Mouse (Mus musculus) hindbrain, postnatal 0 days (tissue): ENCODE measurements around the gene Tgm1. TPM values are rescaled to one million over a fixed set of nuclear protein-coding genes. Genes with fewer than 3 reads are reported as not detected.

Source experiments
- ATAC-seq: fragments of 200-750 bp; cut with Nextera tagmentation; 2 replicates; pipeline ENCODE4 v1.8.0; 2017; ENCODE audit warnings: mild to moderate bottlenecking, moderate TSS enrichment, moderate library complexity
- DNase-seq: peaks from one replicate; pipeline ENCODE4 v3.0.0-alpha.2; 2015; ENCODE audit warnings: low spot score
- H3K27ac ChIP-seq: fragments of 300-500 bp; sonication (generic); 2 replicates; pipeline ENCODE4 v1.5.1; 2014; ENCODE audit warnings: mild to moderate bottlenecking
- H3K27me3 ChIP-seq: fragments of 300-500 bp; sonication (generic); 2 replicates; pipeline ENCODE4 v1.6.1; 2014; ENCODE audit warnings: low read length, mixed read lengths; ENCODE audit not compliant: insufficient read depth
- H3K36me3 ChIP-seq: fragments of 300-500 bp; sonication (generic); 2 replicates; pipeline ENCODE4 v1.6.1; 2014; ENCODE audit warnings: low read length, mixed read lengths; ENCODE audit not compliant: insufficient read depth
- H3K4me1 ChIP-seq: fragments of 300-500 bp; sonication (generic); 2 replicates; pipeline ENCODE4 v1.6.1; 2014; ENCODE audit warnings: antibody characterized with exemption, low read length, mixed read lengths; ENCODE audit not compliant: insufficient read depth
- H3K4me2 ChIP-seq: fragments of 300-500 bp; sonication (generic); 2 replicates; pipeline ENCODE4 v1.6.1; 2014; ENCODE audit warnings: low read depth, mild to moderate bottlenecking, low read length, moderate library complexity, mixed read lengths
- H3K4me3 ChIP-seq: fragments of 300-500 bp; sonication (generic); 2 replicates; pipeline ENCODE4 v1.5.1; 2014; ENCODE audit warnings: low read length
- H3K9ac ChIP-seq: fragments of 300-500 bp; sonication (generic); replicated peaks from 2 replicates; pipeline ENCODE4 v1.6.1; 2014; ENCODE audit warnings: mild to moderate bottlenecking, low read length, moderate library complexity, mixed read lengths
- H3K9me3 ChIP-seq: fragments of 300-500 bp; sonication (generic); 2 replicates; pipeline ENCODE4 v1.6.1; 2016; ENCODE audit warnings: low read length, mixed read lengths
- CTCF ChIP-seq: IDR thresholded peaks from 2 replicates; pipeline ENCODE4 v1.5.1; 2016; ENCODE audit warnings: antibody characterized with exemption, control low read depth, low read depth
- WGBS: fragments of 180-500 bp; shearing (Covaris S2); extraction: QIAGEN DNeasy Blood & Tissue Kit; methylation state at CpG from one replicate; pipeline ENCODE4 v1.1.7; 2014; 5-methylcytosine and 5-hydroxymethylcytosine counted together
- polyA plus RNA-seq: library from polyadenylated mRNA; unstranded; fragments of >200 nt; fragmentation: Nextera tagmentation; extraction: Ambion mirVana; gene quantifications from 2 replicates; pipeline ENCODE4 v1.2.1, GENCODE M21; 2015
- total RNA-seq: library from RNA; depleted of rRNA; stranded (reverse); fragments of >200 nt; gene quantifications from 2 replicates; pipeline ENCODE4 v1.2.3, GENCODE M21; 2014

Gene Tgm1
- total and polyA plus RNA-seq, 2 experiments from 2014 or later = 0.10 to 0.16 TPM

DNA sequence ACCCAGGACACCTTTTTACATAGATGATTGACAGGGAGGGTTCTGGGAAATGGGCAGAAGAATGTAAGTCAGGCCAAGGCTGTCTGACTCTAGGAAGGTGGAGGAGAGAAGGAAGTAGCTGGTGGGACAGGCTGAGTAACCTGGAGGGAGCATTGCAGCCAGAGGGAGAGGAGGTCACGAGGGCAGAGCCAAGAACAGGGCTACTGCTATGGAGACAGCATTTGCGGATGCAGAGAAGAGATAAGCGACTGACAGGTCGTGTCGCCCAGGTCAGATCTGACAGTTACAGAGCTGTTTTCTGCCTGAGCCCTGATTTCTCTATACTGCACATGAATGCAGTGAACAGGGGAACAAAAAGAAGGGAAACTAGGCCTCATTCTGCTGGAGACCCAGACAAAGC lies 6.3 kb downstream of the Tgm1 start:
- 0 out of 2 replicates have a peak, but pooled peaks cover 1% of the 10 kb centered on the region for H3K27me3 ChIP-seq
- H3K27ac ChIP-seq = no peak overlapping the region
- no peaks in the 10 kb centered on the region for H3K36me3 ChIP-seq
- TF ChIP-seq CTCF = no peak
- no peaks in the 10 kb centered on the region for H3K4me1 ChIP-seq
- no peak overlapping the region for H3K4me3 ChIP-seq
- no peaks in the 10 kb centered on the region for H3K9me3 ChIP-seq
- H3K9ac ChIP-seq = no peak overlapping the region
- ATAC-seq (no peak), DNase-seq (no peak)
- 82% methylated on average over 5 of the region's 5 CpGs for WGBS
- no peak overlapping the region for H3K4me2 ChIP-seq

DNA sequence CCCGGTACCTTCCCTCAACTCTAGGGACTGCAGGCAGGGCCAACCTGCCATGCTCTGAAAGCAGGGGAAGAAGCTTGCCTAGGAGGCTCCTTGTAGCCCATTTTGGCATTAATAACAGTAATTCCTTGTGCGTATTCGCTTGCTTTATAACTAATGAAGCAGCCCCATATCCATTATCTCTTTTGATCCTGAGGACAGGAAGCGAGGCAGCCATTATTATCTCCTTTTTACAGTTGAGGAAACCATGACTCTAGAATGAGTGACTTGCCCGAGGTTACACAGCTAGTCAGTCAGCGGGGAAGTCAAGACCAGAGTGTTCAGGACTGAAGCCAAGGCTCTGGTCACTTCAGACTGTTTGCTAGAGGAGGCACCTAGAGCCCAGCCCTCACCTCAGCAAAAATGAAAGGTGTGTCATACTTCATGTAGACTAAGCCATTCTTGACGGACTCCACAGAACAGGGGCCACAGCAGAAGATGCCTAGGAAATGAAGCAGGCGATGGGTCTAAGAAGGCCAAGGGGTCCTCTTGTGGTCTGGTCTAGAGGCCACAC lies 7.6 kb downstream of the Tgm1 start:
- WGBS = 92% methylated on average over 8 of the region's 8 CpGs
- Histone ChIP-seq H3K4me3 (no peak overlapping the region), H3K4me2 (no peak overlapping the region), H3K27me3 (no peaks in the 10 kb centered on the region), H3K27ac (no peak overlapping the region), H3K4me1 (no peaks in the 10 kb centered on the region), H3K36me3 (no peaks in the 10 kb centered on the region), H3K9ac (no peak overlapping the region), H3K9me3 (no peaks in the 10 kb centered on the region)
- TF ChIP-seq CTCF = no peak
- ATAC-seq (no peak), DNase-seq (no peak)

- H3K27ac ChIP-seq = no peak overlapping the region
- no peaks in the 10 kb centered on the region for H3K36me3 ChIP-seq
- no peak for TF ChIP-seq CTCF
- WGBS = 70% methylated on average over 6 of the region's 6 CpGs
- DNase-seq (no peak), ATAC-seq (no peak)
- H3K4me3 ChIP-seq = no peak overlapping the region
- no peak overlapping the region for H3K9ac ChIP-seq
- no peaks in the 10 kb centered on the region for H3K27me3 ChIP-seq
- no peaks in the 10 kb centered on the region for H3K4me1 ChIP-seq
- H3K9me3 ChIP-seq = no peaks in the 10 kb centered on the region
- no peak overlapping the region for H3K4me2 ChIP-seq
These were observed 11.0 kb downstream of the Tgm1 start for GRCm38 (mm10) chr14:55702761-55703160.

DNA sequence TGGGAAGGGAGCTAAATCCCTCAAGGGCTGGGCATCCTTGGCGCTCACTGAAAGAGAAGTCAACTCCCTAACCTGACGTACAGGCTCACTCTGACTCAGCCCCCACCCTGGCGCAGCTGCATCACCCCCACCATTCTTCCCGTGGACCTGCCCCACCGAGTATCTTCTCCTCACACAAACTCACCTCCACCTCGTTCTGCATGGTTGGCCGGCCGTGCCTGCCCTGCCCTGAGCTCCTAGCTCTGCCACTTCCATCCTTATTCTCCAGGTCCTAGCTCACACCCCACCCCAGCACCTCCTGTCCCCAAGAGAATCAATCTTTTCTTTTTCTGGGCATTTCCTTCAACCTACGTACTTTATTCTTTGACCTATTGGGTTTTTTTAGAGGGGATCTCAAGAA lies 12.6 kb downstream of the Tgm1 start:
- Histone ChIP-seq H3K27ac (no peak overlapping the region), H3K27me3 (no peaks in the 10 kb centered on the region), H3K9me3 (no peaks in the 10 kb centered on the region), H3K4me1 (no peaks in the 10 kb centered on the region), H3K4me3 (no peak overlapping the region), H3K4me2 (no peak overlapping the region), H3K9ac (no peak overlapping the region), H3K36me3 (no peaks in the 10 kb centered on the region)
- 64% methylated on average over 9 of the region's 9 CpGs for WGBS
- TF ChIP-seq CTCF = no peak
- ATAC-seq (no peak), DNase-seq (no peak)

GRCm38 (mm10) chr14:55697226-55697625 lies 16.5 kb downstream of the Tgm1 start:
- no peak overlapping the region for H3K27ac ChIP-seq
- 86% methylated on average over 4 of the region's 4 CpGs for WGBS
- DNase-seq = no peak
- no peaks in the 10 kb centered on the region for H3K4me1 ChIP-seq
- ATAC-seq = no peak
- no peak overlapping the region for H3K9ac ChIP-seq
- TF ChIP-seq CTCF = no peak
- no peaks in the 10 kb centered on the region for H3K36me3 ChIP-seq
- no peak overlapping the region for H3K4me3 ChIP-seq
- no peaks in the 10 kb centered on the region for H3K9me3 ChIP-seq
- H3K27me3 ChIP-seq = no peaks in the 10 kb centered on the region
- no peak overlapping the region for H3K4me2 ChIP-seq

DNA sequence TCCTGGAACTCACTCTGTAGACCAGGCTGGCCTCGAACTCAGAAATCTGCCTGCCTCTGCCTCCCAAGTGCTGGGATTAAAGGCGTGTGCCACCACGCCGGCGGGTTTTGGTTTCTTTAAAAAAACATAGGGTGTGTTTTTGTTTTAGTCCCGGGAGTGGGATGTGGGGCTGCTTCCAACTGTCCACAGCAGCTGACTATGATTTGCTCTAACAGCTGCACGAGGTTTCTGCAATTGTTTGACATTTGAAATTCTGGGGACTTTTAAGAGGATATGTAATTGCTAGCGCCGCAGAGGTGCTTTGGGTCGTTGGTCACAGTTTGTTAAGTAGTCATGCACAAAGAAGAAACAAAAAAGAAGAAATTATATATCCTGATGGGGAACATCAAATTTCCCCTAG lies 24.3 kb downstream of the Tgm1 start:
- no peak overlapping the region for H3K9ac ChIP-seq
- H3K9me3 ChIP-seq = no peaks in the 10 kb centered on the region
- DNase-seq = no peak
- H3K4me2 ChIP-seq = no peak overlapping the region
- TF ChIP-seq CTCF = no peak
- no peaks in the 10 kb centered on the region for H3K27me3 ChIP-seq
- H3K4me1 ChIP-seq = no peaks in the 10 kb centered on the region
- no peak overlapping the region for H3K27ac ChIP-seq
- ATAC-seq = no peak
- WGBS = 85% methylated on average over 10 of the region's 10 CpGs
- H3K4me3 ChIP-seq = no peak overlapping the region
- no peaks in the 10 kb centered on the region for H3K36me3 ChIP-seq

DNA sequence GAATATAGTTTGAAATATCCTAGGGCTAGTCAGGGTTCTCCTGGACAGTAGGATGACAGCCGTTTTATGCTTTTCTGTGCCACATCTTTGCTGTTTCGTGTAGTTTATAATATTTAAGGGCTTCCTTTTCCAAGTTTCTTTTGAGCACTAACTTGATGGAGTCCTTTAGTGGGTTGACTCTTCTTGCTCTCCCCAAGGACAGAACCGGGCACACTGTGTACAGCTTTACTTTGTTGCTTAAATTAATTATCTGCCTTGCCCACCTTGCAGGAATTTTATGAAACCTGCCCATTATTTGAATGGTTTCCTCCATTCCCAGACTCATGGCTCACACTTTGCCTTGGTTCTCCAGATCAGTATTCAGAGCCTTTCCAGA lies 31.6 kb downstream of the Tgm1 start:
- Histone ChIP-seq H3K27me3 (no peaks in the 10 kb centered on the region), H3K4me2 (peak overlapping the region; percentile 95), H3K9me3 (no peaks in the 10 kb centered on the region), H3K4me3 (peak overlapping the region; percentile 65), H3K27ac (0 out of 2 replicates have a peak overlapping the region, but pooled peaks have one; percentile 76), H3K36me3 (peaks cover 14% of the 10 kb centered on the region), H3K9ac (peak overlapping the region; percentile 75; the same call in 1 of the 2 replicates), H3K4me1 (no peaks in the 10 kb centered on the region; the same call in 1 of the 2 replicates)
- ATAC-seq = peak; percentile 13
- no peak for DNase-seq
- WGBS = 8% methylated on average over 3 of the region's 3 CpGs
- no peak for TF ChIP-seq CTCF
